Mouse (Mus musculus) stomach, postnatal 0 days (tissue): ENCODE results near the gene Src. TPM values are rescaled to one million over a fixed set of nuclear protein-coding genes. Genes with fewer than 3 reads are reported as not detected.

Experiments
- ATAC-seq: fragments of 200-750 bp; cut with Nextera tagmentation; 2 replicates; pipeline ENCODE4 v1.8.0; 2017; ENCODE audit not compliant: low FRiP score, low TSS enrichment
- DNase-seq: peaks from one replicate; pipeline ENCODE4 v3.0.0-alpha.2; 2016; ENCODE audit warnings: low spot score
- H3K27ac ChIP-seq: fragments of 300-500 bp; sonication (generic); replicated peaks from 2 replicates; pipeline ENCODE4 v1.5.1; 2014; ENCODE audit warnings: mild to moderate bottlenecking, control low read depth
- H3K27me3 ChIP-seq: fragments of 300-500 bp; sonication (generic); 2 replicates; pipeline ENCODE4 v1.6.1; 2014; ENCODE audit warnings: low read length; ENCODE audit not compliant: control insufficient read depth, insufficient read depth
- H3K36me3 ChIP-seq: fragments of 300-500 bp; sonication (generic); 2 replicates; pipeline ENCODE4 v1.6.1; 2014; ENCODE audit warnings: low read length, mixed read lengths; ENCODE audit not compliant: control insufficient read depth, insufficient read depth
- H3K4me1 ChIP-seq: fragments of 300-500 bp; sonication (generic); replicated peaks from 2 replicates; pipeline ENCODE4 v1.6.1; 2014; ENCODE audit warnings: antibody characterized with exemption; ENCODE audit not compliant: control insufficient read depth, insufficient read depth
- H3K4me2 ChIP-seq: fragments of 300-500 bp; sonication (generic); replicated peaks from 2 replicates; pipeline ENCODE4 v1.6.1; 2014; ENCODE audit warnings: low read depth, mild to moderate bottlenecking, control low read depth, moderate library complexity
- H3K4me3 ChIP-seq: fragments of 300-500 bp; sonication (generic); 2 replicates; pipeline ENCODE4 v1.5.1; 2014; ENCODE audit warnings: low read depth, low read length, control low read depth
- H3K9ac ChIP-seq: fragments of 300-500 bp; sonication (generic); 2 replicates; pipeline ENCODE4 v1.6.1; 2014; ENCODE audit warnings: mild to moderate bottlenecking, low read length, control low read depth, mixed read lengths
- H3K9me3 ChIP-seq: fragments of 300-500 bp; sonication (generic); 2 replicates; pipeline ENCODE4 v1.6.1; 2016; ENCODE audit warnings: low read length; ENCODE audit not compliant: control insufficient read depth
- CTCF ChIP-seq: IDR thresholded peaks from 2 replicates; pipeline ENCODE4 v1.5.1; 2016; ENCODE audit warnings: antibody characterized with exemption, low read depth, mild to moderate bottlenecking, moderate library complexity
- EP300 ChIP-seq: optimal IDR thresholded peaks from 2 replicates; pipeline ENCODE3; 2016; ENCODE audit warnings: antibody characterized with exemption
- WGBS: fragments of 180-500 bp; shearing (Covaris S2); extraction: QIAGEN DNeasy Blood & Tissue Kit; methylation state at CpG from one replicate; pipeline ENCODE4 v1.1.7; 2014; 5-methylcytosine and 5-hydroxymethylcytosine counted together
- polyA plus RNA-seq: library from polyadenylated mRNA; unstranded; fragments of >200 nt; fragmentation: Nextera tagmentation; extraction: Ambion mirVana; gene quantifications from 2 replicates; pipeline ENCODE4 v1.2.1, GENCODE M21; 2015

Src gene
- polyA plus RNA-seq, 1 experiment from 2014 or later = 12.0 TPM

DNA sequence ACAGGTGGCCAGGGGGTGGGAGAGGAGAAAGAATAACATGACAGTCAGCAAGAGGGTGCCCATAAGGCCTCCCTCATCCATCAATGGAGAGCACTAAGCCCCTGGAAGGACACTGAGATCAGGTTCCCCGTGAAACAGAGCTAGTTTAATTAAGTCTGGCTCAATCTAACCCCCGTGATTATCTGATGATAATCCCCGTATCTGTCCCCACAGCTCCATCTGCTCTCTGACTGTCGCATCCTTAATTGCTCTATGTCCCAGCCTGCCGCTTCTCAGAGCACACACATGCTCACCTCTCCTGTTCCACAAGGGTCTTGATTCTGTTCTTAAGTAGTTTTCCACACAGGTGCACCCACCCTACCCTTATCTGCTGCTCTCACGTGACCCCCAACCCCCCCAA lies 99.3 kb downstream of the Src start:
- no peak for DNase-seq
- H3K4me3 ChIP-seq = no peak overlapping the region
- 60% methylated on average over 6 of the region's 6 CpGs for WGBS

DNA sequence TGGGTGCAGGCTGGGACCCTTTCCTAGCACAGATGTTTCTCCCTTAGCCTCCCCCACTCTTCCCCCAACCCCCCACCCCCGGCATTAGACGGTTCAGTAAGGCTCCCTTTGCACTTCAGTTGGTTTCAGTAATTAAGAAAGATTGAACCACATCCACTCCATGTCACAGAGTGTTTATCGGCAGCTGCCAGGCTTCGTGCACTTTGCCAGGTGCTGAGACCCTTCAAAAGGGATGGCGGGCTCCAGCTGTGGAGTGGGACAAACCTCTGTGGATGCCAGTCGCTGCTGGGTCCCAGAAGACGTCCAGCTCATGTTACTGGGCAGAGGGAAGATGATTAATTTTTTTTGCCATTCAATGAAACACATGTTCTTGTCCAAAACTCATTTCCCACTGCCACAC lies 100.2 kb downstream of the Src start:
- no peak overlapping the region for H3K4me3 ChIP-seq
- no peaks in the 10 kb centered on the region for H3K36me3 ChIP-seq
- no peaks in the 10 kb centered on the region; the same call in 1 of the 2 replicates for H3K27me3 ChIP-seq
- H3K4me2 ChIP-seq = no peak overlapping the region
- DNase-seq = no peak
- no peak overlapping the region for H3K9ac ChIP-seq
- no peak for TF ChIP-seq EP300
- TF ChIP-seq CTCF = no peak
- WGBS = 41% methylated on average over 7 of the region's 7 CpGs
- no peaks in the 10 kb centered on the region for H3K9me3 ChIP-seq
- H3K27ac ChIP-seq = no peak overlapping the region
- no peaks in the 10 kb centered on the region for H3K4me1 ChIP-seq
- ATAC-seq = no peak

More for the DNA sequence above, 99.3 kb downstream of the Src start:
- ATAC-seq = no peak
- Histone ChIP-seq H3K4me1 (no peaks in the 10 kb centered on the region), H3K9ac (no peak overlapping the region), H3K27ac (no peak overlapping the region), H3K4me2 (no peak overlapping the region), H3K27me3 (no peaks in the 10 kb centered on the region; the same call in 1 of the 2 replicates), H3K9me3 (no peaks in the 10 kb centered on the region), H3K36me3 (no peaks in the 10 kb centered on the region)
- TF ChIP-seq EP300 (no peak), CTCF (no peak)

DNA sequence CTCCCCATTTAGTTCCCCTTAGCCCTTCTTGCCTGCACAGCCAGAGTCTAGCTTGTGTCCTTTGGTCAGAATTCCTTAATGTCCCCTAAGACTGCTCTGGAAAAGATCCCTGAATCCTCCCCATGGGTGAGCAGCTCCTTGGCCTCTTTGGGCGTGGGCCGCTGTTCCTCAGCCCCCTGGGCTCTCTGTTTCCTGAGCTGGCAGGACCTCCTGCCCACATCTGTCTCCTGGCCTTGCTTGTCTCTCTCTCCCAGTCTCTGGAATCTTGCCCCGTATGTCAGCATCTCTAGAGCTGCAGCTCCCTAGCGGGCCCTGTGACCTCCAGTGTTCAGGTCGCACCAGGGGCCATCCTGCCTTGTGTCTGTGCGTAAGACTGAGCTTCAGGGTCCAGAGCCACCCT lies 101.2 kb downstream of the Src start:
- no peak for TF ChIP-seq EP300
- no peak for TF ChIP-seq CTCF
- Histone ChIP-seq H3K27ac (no peak overlapping the region), H3K36me3 (no peaks in the 10 kb centered on the region), H3K4me2 (no peak overlapping the region), H3K27me3 (no peaks in the 10 kb centered on the region), H3K9ac (no peak overlapping the region), H3K4me1 (no peaks in the 10 kb centered on the region), H3K9me3 (no peaks in the 10 kb centered on the region), H3K4me3 (no peak overlapping the region)
- ATAC-seq = no peak
- WGBS = 67% methylated on average over 6 of the region's 6 CpGs
- DNase-seq = no peak

DNA sequence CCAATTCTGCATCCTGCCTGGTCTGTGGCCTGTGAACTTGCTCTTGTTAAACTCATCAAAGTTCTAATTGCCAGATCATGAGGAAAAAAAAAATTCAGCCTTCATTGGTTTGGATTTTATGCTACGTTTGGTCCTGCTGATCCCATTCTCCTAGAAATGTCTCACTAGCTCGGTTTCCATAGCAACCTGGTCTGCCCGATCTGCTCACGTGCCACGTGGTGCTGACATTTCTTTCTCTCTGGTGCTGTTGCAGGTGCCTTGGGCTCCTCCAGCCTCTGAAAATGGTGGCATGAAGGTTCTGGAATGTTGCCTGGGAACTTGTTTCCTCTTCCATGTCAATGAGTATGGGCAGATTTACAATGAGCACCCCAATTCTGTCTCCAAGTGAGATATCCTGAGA lies 102.3 kb downstream of the Src start:
- no peaks in the 10 kb centered on the region for H3K27me3 ChIP-seq
- H3K36me3 ChIP-seq = no peaks in the 10 kb centered on the region
- no peaks in the 10 kb centered on the region for H3K4me1 ChIP-seq
- DNase-seq = no peak
- no peaks in the 10 kb centered on the region for H3K9me3 ChIP-seq
- WGBS = 33% methylated on average over 5 of the region's 5 CpGs
- no peak for TF ChIP-seq EP300
- TF ChIP-seq CTCF = no peak
- no peak overlapping the region for H3K9ac ChIP-seq
- H3K4me2 ChIP-seq = no peak overlapping the region
- H3K27ac ChIP-seq = no peak overlapping the region
- ATAC-seq = no peak
- no peak overlapping the region for H3K4me3 ChIP-seq

Other genes starting within 250 kb of the Src start
- 9.1 and 10.2 TPM in 2 replicates for gene Rbl1, start 213.9 kb upstream of the Src start, polyA plus RNA-seq
- gene Rpn2, start 139.4 kb upstream of the Src start, polyA plus RNA-seq = 178 and 192 TPM in 2 replicates
- 0.17 and 0.22 TPM in 2 replicates for gene Mroh8, start 138.9 kb upstream of the Src start, polyA plus RNA-seq
- gene Ghrh, start 70.9 kb upstream of the Src start, polyA plus RNA-seq = 0.49 and 0.51 TPM in 2 replicates
- 68.8 and 68.9 TPM in 2 replicates for gene Manbal, start 50.9 kb upstream of the Src start, polyA plus RNA-seq
- 137 and 150 TPM in 2 replicates for gene Nnat, start 141.6 kb downstream of the Src start, polyA plus RNA-seq
- 28.9 and 30.0 TPM in 2 replicates for gene Blcap, start 152.8 kb downstream of the Src start, polyA plus RNA-seq